Mouse (Mus musculus) cerebellum, postnatal 36 days (tissue): ENCODE measurements around the gene Muc2.

Experiments
- DNase-seq, 2 experiments: peaks; one replicate each; pipeline ENCODE4 v3.0.0; 2021 to 2022; ENCODE audit warnings: mixed read lengths in 2 of 2

The Muc2 gene

GRCm38 (mm10) chr7:141770521-141770920, 80.4 kb downstream of the Muc2 start:
- DNase-seq = no peak

- no peak for DNase-seq
Measured at GRCm38 (mm10) chr7:141770988-141771387, 80.8 kb downstream of the Muc2 start.

- DNase-seq = no peak
Measured at GRCm38 (mm10) chr7:141772058-141772557, 82.0 kb downstream of the Muc2 start.

GRCm38 (mm10) chr7:141774855-141775254, 84.7 kb downstream of the Muc2 start:
- no peak for DNase-seq

GRCm38 (mm10) chr7:141776199-141776598, 86.1 kb downstream of the Muc2 start:
- DNase-seq = no peak

GRCm38 (mm10) chr7:141788677-141789452, 98.7 kb downstream of the Muc2 start, which contains the start of gene Muc5ac:
Muc5ac (plus strand) TSS chr7:141788972.
- no peak for DNase-seq

- DNase-seq = no peak
Measured at GRCm38 (mm10) chr7:141794251-141794650, 104.1 kb downstream of the Muc2 start.

- DNase-seq = no peak
Measured at GRCm38 (mm10) chr7:141803206-141803605, 113.1 kb downstream of the Muc2 start.
